Mouse (Mus musculus): ENCODE measurements around the gene Tcea3. TPM values are rescaled to one million over a fixed set of nuclear protein-coding genes. Genes with fewer than 3 reads are reported as not detected.

Tcea3 gene
- total RNA-seq, 2 experiments from 2014 or later: 121 to 126 TPM

DNA sequence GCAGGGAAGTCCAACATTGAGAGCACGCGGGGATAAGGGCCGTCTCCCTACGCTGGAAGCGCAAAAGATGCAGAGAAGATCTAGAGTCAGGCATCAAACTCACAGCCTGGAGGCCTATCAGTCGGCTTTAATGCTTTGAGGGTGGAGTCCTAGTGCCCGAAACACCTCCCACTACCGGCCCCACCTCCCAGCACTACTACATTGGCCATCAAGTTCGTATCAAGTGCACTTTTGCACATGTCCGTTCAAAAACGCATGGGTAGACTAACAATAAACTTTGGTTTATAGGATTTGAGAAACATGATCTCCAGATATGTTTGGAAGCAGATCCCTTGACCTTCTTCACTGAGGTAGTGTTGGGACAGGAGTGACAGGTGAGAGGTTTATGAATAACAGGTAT lies 62.3 kb downstream of the Tcea3 start:
- peak; percentile 33 to 35 for DNase-seq
- intact Hi-C loops (cut with DNase I): loop anchor here (1.0 kb wide), 1 partner anchor 23 kb away; no protein-coding TSS in a partner anchor

DNA sequence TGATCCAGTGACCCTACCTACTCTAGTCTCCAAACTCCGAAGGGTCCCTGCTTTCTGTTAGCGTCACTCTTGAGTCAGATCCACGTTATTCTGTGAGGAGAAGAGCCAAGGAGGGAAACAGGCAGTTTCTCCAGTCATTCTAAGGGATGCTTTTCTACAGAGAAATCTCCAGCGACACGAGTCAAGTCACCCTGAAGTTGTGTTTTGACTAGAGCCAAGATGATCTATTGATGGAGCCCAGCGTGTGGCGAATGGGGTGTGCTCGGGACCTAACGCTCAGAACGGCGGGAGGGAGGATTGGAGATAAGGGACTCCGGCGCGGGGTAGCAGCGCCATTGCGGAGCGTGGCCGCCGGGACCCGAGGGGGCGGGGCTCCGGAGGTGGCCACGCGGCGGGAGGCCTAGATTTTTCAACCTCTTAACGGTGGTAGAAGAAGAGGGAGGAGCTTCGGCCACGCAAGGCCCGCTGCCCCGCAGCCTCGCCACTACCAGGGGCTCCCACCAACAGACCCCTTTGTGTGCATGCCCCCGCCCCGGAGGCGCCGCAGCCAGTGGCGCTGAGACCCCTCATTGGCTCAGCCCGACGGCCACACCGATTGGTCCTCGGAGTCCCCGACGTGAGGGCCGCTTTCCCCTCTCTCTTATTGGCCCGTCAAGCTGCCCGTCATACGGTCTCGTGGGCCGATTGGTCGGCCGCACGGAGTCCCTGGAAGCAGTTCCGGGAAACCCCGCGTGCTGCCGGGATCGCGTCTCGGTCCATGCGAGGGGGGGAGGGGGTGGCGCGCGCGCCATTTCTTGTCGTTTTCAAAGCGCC lies 62.9 kb downstream of the Tcea3 start, which contains the start of gene Hnrnpr:
Gene Hnrnpr (plus strand): TSS at position 714 of the 813 bp plus-strand sequence.
- intact Hi-C loops (cut with DNase I): loop anchor here (1.0 kb wide), 1 partner anchor 24 kb away; no protein-coding TSS in a partner anchor
- peak; percentile 98 to 100 for DNase-seq

DNA sequence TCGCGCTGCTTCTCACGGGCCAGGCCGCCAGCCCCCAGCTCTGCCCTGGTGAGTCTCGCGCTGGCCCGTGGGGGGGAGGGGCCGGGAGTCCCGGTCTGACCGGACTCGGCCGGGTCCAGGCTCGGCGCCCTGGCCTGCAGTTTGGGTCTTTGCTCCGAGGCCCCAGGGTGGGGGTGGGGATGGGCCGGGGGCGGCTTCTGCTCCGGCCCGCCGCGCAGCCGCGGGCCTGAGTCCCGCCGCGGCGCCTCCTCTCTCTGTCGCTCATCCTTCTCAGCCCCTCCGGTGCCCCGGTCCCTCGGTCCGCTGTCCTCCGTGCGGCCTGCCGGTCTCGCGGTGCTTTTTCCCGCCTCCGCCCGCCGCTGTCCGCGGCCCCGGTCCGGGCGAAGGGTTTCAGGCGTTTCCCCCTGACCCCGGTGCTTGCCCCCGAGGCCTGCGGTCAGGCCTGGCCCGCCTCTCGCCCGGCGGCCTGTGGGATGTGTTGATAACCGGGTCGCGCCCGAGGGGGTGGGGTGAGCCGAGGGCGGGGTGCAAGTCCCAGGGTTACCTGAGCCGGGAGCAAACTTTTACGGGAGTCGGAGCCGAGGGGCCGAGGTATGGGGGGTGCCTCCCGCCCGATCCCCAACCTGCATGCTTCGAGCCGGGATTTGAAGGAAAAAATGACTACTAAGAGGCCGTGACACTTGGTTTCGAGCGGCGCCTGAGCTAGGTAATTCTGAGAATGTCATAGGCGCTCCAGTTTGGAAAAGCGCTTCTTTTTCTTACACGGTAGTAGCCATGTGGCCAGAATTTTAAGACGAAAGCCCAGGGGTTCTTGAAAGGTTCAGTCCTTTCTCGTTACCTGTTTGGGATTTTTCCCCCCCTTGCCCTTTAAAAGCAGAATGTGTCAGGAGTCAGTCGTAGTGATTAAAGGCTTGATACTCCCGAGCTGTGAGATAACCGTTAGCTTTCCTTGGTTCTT lies 63.8 kb downstream of the Tcea3 start:
- intact Hi-C loops (cut with DNase I): no loop called here

DNA sequence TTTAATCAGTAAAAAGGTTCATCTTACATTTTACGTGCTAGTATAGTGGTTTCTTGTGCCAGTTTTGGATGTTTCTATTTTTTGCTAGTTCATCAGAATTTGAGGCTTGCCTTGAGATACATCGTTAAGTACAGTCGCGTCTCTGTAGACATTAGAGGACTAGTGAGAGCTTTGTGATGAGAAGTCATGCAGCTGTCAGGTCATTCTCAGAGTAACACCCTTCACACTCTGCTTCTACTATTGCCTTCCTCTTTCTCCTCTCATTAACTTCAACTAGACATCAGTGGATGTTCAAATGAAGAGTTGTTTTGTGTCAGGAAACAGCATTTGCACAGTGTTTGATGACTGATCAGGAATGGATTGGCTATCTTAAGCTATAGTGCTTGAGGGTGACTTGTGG lies 65.1 kb downstream of the Tcea3 start:
- intact Hi-C loops (cut with DNase I): no loop called here
- DNase-seq: no peak

More for the DNA sequence above, 63.8 kb downstream of the Tcea3 start:
- DNase-seq: peak; percentile 49 to 61

DNA sequence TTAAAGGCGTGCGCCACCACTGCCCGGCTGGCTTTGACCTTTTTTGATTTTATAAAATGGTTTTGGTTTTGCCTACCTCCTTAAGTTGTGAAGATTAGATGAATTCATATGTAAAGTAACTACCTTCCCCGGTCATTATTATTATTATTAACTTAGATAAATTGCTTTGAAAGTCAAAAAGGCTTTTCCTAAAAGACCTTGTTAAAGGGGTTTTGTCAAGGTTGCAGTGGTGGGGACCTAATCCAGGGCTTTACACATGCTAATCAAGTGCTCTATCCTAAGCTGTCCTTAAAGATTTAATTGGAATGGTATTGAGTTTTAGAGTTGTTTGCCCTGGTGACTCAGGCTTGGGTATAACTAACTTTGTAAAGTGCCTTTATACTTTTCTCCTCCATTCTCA lies 70.1 kb downstream of the Tcea3 start:
- no peak for DNase-seq
- intact Hi-C loops (cut with DNase I): no loop called here

DNA sequence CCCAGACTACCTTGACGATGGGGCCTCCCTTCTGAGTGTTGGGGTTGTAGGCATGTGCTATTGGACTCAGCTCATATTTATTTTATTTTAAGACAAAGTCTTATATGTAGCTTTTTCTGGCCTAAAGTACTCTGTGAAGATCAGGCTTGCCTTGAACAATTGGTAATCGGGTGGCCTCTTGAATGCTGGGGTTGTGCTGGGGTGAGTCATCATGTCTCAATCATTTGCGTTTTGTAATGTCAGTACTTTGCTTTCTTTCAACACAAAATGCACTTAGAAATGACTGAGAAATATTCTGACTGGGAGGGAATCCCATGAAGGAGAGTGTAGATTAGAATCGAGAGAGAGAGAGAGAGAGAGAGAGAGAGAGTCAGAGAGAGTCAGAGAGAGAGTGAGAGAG lies 72.5 kb downstream of the Tcea3 start:
- no peak for DNase-seq
- intact Hi-C loops (cut with DNase I): loop anchor here (5.0 kb wide), 2 partner anchors 33 to 118 kb away; no protein-coding TSS in a partner anchor

DNA sequence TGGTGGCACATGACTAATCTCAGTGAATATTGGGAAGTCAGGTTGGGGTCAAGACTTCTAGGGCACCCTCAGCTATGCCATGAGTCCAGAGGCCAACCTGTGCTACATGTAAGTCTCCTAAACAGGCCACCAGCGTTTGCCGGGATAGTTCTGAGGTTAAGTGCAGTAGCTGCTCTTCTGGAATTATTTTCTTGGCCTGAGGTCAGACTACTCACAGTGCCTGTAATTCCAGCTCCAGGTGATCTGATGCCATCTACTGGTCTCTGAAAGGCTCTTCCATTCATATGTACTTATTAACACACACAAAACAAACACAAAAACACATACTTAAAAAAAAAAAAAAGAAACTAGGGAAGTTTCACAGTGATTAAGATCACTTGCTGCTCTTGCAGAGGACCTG lies 76.7 kb downstream of the Tcea3 start:
- DNase-seq: peak in 1 of 2 experiments; percentile 18
- intact Hi-C loops (cut with DNase I): loop anchor here (1.0 to 5.0 kb wide), 3 partner anchors 37 to 122 kb away; no protein-coding TSS in a partner anchor

Other genes starting within 250 kb of the Tcea3 start
- 10 to 100 TPM; 34.6 to 36.2 TPM for gene Eloa, start 226.0 kb upstream of the Tcea3 start, total RNA-seq (2021)
- gene Rpl11, start 194.3 kb upstream of the Tcea3 start, total RNA-seq (2021): 100 to 1,000 TPM; 239 to 270 TPM
- 10 to 100 TPM; 58.1 to 63.9 TPM for gene Id3, start 104.2 kb upstream of the Tcea3 start, total RNA-seq (2021)
- gene E2f2, start 75.3 kb upstream of the Tcea3 start, total RNA-seq (2021): 1 to 10 TPM; 1.4 to 2.1 TPM
- 10 to 100 TPM in 1 of 2 experiments, 1 to 10 TPM in 1; 9.4 to 11.7 TPM for gene Asap3, start 41.4 kb upstream of the Tcea3 start, total RNA-seq (2021)
- gene Zfp46, start 37.0 kb downstream of the Tcea3 start, total RNA-seq (2021): 10 to 100 TPM; 37.4 to 57.1 TPM
- gene Hnrnpr, start 63.2 kb downstream of the Tcea3 start, total RNA-seq (2021): 10 to 100 TPM; 37.6 to 43.2 TPM
- gene Htr1d, start 175.8 kb downstream of the Tcea3 start, total RNA-seq (2021): not detected
- gene 6030445D17Rik, start 214.5 kb downstream of the Tcea3 start, total RNA-seq (2021): under 1 TPM; 0.17 to 0.35 TPM
- gene Luzp1, start 222.0 kb downstream of the Tcea3 start, total RNA-seq (2021): 10 to 100 TPM; 37.8 to 41.4 TPM